Mouse (Mus musculus) liver, postnatal 0 days (tissue): ENCODE data around the gene Ptgfr. TPM values are rescaled to one million over a fixed set of nuclear protein-coding genes. Genes with fewer than 3 reads are reported as not detected.

Experiments used
- ATAC-seq: fragments of 200-750 bp; cut with Nextera tagmentation; 2 replicates; pipeline ENCODE4 v1.8.0; 2017; ENCODE audit warnings: mild to moderate bottlenecking, moderate library complexity
- DNase-seq: peaks from one replicate; pipeline ENCODE4 v3.0.0-alpha.2; 2016
- H3K27ac ChIP-seq: fragments of 300-500 bp; sonication (generic); 2 replicates; pipeline ENCODE4 v1.5.1; 2014; ENCODE audit warnings: antibody characterized with exemption, moderate library complexity, mild to moderate bottlenecking, low read depth
- H3K27me3 ChIP-seq: fragments of 300-500 bp; sonication (generic); 2 replicates; pipeline ENCODE4 v1.6.1; 2014; ENCODE audit warnings: low read length, control low read depth, mixed read lengths; ENCODE audit not compliant: insufficient read depth
- H3K36me3 ChIP-seq: fragments of 300-500 bp; sonication (generic); replicated peaks from 2 replicates; pipeline ENCODE4 v1.6.1; 2014; ENCODE audit warnings: mild to moderate bottlenecking, control low read depth, low read length, moderate library complexity, mixed read lengths; ENCODE audit not compliant: insufficient read depth
- H3K4me1 ChIP-seq: fragments of 300-500 bp; sonication (generic); 2 replicates; pipeline ENCODE4 v1.6.1; 2014; ENCODE audit warnings: antibody characterized with exemption, mild to moderate bottlenecking, control low read depth; ENCODE audit not compliant: insufficient read depth
- H3K4me2 ChIP-seq: fragments of 300-500 bp; sonication (generic); 2 replicates; pipeline ENCODE4 v1.6.1; 2014; ENCODE audit warnings: low read depth, mild to moderate bottlenecking, low read length, moderate library complexity, mixed read lengths
- H3K4me3 ChIP-seq: fragments of 300-500 bp; sonication (generic); 2 replicates; pipeline ENCODE4 v1.5.1; 2014; ENCODE audit warnings: low read depth, low read length
- H3K9ac ChIP-seq: fragments of 300-500 bp; sonication (generic); replicated peaks from 2 replicates; pipeline ENCODE4 v1.6.1; 2014; ENCODE audit warnings: mild to moderate bottlenecking, moderate library complexity
- H3K9me3 ChIP-seq: fragments of 300-500 bp; sonication (generic); 2 replicates; pipeline ENCODE4 v1.6.1; 2016; ENCODE audit warnings: mild to moderate bottlenecking, control low read depth, low read length, mixed read lengths
- CTCF ChIP-seq: sonication (generic); IDR thresholded peaks from 2 replicates; pipeline ENCODE4 v1.5.1; 2016; ENCODE audit warnings: antibody characterized with exemption, low read depth
- EP300 ChIP-seq: IDR thresholded peaks from 2 replicates; pipeline ENCODE4 v1.6.1; 2016; ENCODE audit warnings: antibody characterized with exemption, low read depth, mild to moderate bottlenecking
- WGBS: fragments of 180-500 bp; shearing (Covaris S2); extraction: QIAGEN DNeasy Blood & Tissue Kit; methylation state at CpG from one replicate; pipeline ENCODE4 v1.1.7; 2014; ENCODE audit not compliant: insufficient replicate concordance; 5-methylcytosine and 5-hydroxymethylcytosine counted together
- polyA plus RNA-seq: library from polyadenylated mRNA; unstranded; fragments of >200 nt; fragmentation: Nextera tagmentation; extraction: Ambion mirVana; gene quantifications from 2 replicates; pipeline ENCODE4 v1.2.1, GENCODE M21; 2015

Gene Ptgfr
- polyA plus RNA-seq, 1 experiment from 2014 or later = not detected

DNA sequence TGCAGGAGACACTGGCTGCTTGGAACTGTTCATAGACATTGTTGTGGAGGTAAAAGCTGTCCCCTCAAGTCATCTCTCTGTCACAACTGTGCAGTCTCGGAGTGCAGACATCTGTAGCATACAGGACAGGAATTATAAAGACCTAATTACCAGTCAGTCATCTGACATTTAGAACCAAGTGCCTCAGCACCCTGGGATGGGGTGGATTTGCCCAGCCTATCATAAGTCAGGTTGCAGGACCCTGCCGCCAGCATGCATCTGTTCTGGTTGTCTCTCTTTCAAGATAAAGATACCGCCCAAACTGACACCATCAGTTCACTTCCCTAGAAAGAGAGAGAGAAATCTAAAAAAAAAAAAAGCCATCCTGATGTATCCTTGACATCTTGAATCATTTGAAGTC, 1.6 kb downstream of the Ptgfr start:
- TF ChIP-seq EP300 (no peak), CTCF (no peak)
- H3K36me3 ChIP-seq = no peaks in the 10 kb centered on the region
- H3K27me3 ChIP-seq = no peaks in the 10 kb centered on the region
- H3K4me1 ChIP-seq = peaks cover 11% of the 10 kb centered on the region
- no peak overlapping the region for H3K27ac ChIP-seq
- H3K9ac ChIP-seq = no peak overlapping the region
- H3K4me2 ChIP-seq = no peak overlapping the region
- no peaks in the 10 kb centered on the region for H3K9me3 ChIP-seq
- WGBS = 67% methylated on average over 3 of the region's 3 CpGs
- no peak overlapping the region for H3K4me3 ChIP-seq
- DNase-seq (no peak), ATAC-seq (no peak)

DNA sequence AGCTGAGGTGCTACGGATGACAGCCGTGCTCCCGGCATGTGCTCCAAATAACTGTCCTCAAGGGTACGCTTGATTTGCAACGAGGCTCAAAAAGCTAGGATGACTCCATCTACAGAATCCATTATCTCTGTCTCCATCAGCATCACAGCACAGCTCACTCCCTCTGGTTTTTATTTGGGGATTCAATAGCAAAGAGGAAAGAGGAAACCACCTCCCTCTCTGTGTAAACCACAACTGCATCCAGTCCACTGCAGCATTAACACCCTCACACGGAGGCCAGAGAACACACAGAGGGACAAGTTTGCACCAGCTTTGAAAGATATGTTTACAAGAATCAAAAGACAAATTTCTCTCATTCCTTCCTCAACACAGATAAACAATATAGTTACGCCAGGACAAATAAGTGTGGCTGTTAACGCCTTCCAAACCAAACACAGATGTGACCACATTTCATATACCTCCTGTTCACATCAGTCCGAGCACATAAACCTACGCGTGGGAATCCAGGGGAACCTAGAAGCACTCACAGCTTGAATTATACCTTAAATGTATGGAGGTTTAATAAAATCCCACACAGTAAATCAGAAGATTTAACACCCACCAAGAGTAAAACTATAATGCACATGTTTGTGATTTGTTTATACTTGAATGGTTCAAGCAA, 9.3 kb downstream of the Ptgfr start:
- H3K4me1 ChIP-seq = no peaks in the 10 kb centered on the region
- no peaks in the 10 kb centered on the region for H3K27me3 ChIP-seq
- no peaks in the 10 kb centered on the region for H3K9me3 ChIP-seq
- no peak overlapping the region for H3K27ac ChIP-seq
- no peak overlapping the region for H3K4me2 ChIP-seq
- WGBS = 64% methylated on average over 11 of the region's 11 CpGs
- TF ChIP-seq CTCF (no peak), EP300 (no peak)
- H3K36me3 ChIP-seq = no peaks in the 10 kb centered on the region
- no peak for ATAC-seq
- DNase-seq = no peak
- no peak overlapping the region for H3K9ac ChIP-seq
- H3K4me3 ChIP-seq = no peak overlapping the region

GRCm38 (mm10) chr3:151819811-151820210, 17.6 kb downstream of the Ptgfr start:
- H3K27ac ChIP-seq = no peak overlapping the region

DNA sequence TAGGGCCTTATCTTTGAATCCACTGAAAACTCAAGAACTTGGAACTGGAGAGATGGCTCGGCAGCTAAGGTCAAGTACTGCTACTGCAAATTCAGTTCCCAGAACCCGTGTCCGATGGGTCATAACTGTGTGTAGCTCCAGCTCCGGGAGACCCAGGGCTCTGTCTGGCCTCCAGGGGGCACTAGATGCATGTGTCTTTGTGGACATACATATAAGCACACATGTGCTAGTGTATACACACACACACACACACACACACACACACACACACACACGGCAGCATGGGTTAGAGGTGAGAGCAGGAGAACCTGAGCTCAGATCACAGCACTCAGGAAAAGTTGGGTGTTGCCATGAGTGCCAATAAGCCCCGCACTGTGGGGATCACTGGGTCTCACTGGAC, 19.2 kb downstream of the Ptgfr start:
- 71% methylated on average over 6 of the region's 6 CpGs for WGBS
- DNase-seq (peak; percentile 44), ATAC-seq (no peak)
- H3K4me1 ChIP-seq = no peaks in the 10 kb centered on the region
- no peaks in the 10 kb centered on the region for H3K27me3 ChIP-seq
- no peak overlapping the region for H3K4me2 ChIP-seq
- H3K36me3 ChIP-seq = no peaks in the 10 kb centered on the region
- no peak overlapping the region for H3K4me3 ChIP-seq
- H3K9ac ChIP-seq = no peak overlapping the region
- H3K9me3 ChIP-seq = no peaks in the 10 kb centered on the region
- no peak overlapping the region for H3K27ac ChIP-seq
- TF ChIP-seq CTCF (peak; percentile 50), EP300 (no peak)

More at GRCm38 (mm10) chr3:151819811-151820210, 17.6 kb downstream of the Ptgfr start:
- 77% methylated on average over 4 of the region's 4 CpGs for WGBS
- Histone ChIP-seq H3K27me3 (no peaks in the 10 kb centered on the region), H3K4me3 (no peak overlapping the region), H3K9ac (no peak overlapping the region), H3K9me3 (no peaks in the 10 kb centered on the region), H3K4me2 (no peak overlapping the region), H3K36me3 (no peaks in the 10 kb centered on the region), H3K4me1 (no peaks in the 10 kb centered on the region)
- no peak for ATAC-seq
- DNase-seq = no peak
- TF ChIP-seq CTCF (no peak), EP300 (no peak)

DNA sequence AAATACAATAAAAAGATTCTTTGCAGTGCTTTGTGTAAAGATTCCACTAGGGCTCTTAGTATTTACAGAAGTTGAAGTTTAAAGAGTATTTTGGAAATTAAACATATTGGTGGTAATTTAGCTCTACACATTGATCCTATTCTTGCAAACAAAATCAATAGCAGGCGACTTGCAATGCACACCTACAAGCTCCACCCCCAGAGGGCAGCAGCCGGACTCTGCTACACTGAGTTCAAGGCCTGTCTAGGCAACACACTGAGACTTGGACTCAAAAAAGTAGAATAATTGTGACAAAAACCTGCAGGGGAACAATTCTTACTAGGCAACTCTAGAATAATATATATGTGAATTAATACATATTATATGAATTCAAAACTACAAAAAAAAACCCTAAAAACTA, 28.8 kb downstream of the Ptgfr start:
- TF ChIP-seq CTCF = no peak
- TF ChIP-seq EP300 = no peak
- WGBS = 53% methylated on average over 2 of the region's 2 CpGs
- H3K9me3 ChIP-seq = no peaks in the 10 kb centered on the region
- H3K36me3 ChIP-seq = no peaks in the 10 kb centered on the region
- no peaks in the 10 kb centered on the region for H3K27me3 ChIP-seq
- H3K4me2 ChIP-seq = no peak overlapping the region
- no peaks in the 10 kb centered on the region for H3K4me1 ChIP-seq
- no peak overlapping the region for H3K27ac ChIP-seq
- no peak overlapping the region for H3K9ac ChIP-seq
- no peak overlapping the region for H3K4me3 ChIP-seq
- DNase-seq (no peak), ATAC-seq (no peak)

GRCm38 (mm10) chr3:151788622-151789021, 48.8 kb downstream of the Ptgfr start:
- TF ChIP-seq CTCF (no peak), EP300 (no peak)

More at GRCm38 (mm10) chr3:151788622-151789021, 48.8 kb downstream of the Ptgfr start:
- Histone ChIP-seq H3K36me3 (no peaks in the 10 kb centered on the region), H3K27ac (no peak overlapping the region), H3K4me1 (no peaks in the 10 kb centered on the region), H3K4me3 (no peak overlapping the region), H3K9ac (no peak overlapping the region), H3K27me3 (no peaks in the 10 kb centered on the region), H3K4me2 (no peak overlapping the region), H3K9me3 (no peaks in the 10 kb centered on the region)
- WGBS = 66% methylated on average over 8 of the region's 8 CpGs
- DNase-seq (no peak), ATAC-seq (no peak)
